Mouse (Mus musculus): ENCODE results near the gene Tmem39a. TPM values are rescaled to one million over a fixed set of nuclear protein-coding genes. Genes with fewer than 3 reads are reported as not detected.

The Tmem39a gene
- polyA plus RNA-seq, 1 experiment = 46.2 TPM

DNA sequence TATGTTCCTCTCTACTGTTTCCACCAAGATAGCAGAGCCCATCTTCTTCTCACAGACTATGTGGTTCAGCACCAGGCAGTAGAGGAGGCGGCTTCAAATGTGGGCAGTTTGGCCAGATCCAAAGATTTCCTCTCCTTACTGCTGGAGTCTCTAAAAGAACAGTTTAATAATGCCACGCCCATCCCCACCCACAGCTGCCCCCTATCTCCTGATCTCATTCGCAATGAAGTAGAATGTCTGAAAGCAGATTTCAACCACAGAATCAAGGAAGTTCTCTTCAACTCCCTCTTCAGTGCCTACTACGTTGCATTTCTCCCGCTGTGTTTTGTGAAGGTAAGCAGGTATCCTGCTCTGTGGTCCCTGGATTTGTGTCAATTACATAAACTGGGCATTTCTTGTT, 26.7 kb downstream of the Tmem39a start:
- Histone ChIP-seq H3K4me1 (ENCODE audit: control insufficient read depth, insufficient read depth, low read length) (no peaks in the 10 kb centered on the region), H3K4me3 (ENCODE audit: insufficient read depth, low read length) (no peak overlapping the region), H3K27ac (ENCODE audit: insufficient read depth, low read length) (no peak overlapping the region)
- TF ChIP-seq POLR2A (IDR thresholded peaks at IDR 0.05; ENCODE audit: extremely low read depth, insufficient read depth, low read length) (no peak), CTCF (IDR thresholded peaks at IDR 0.05; ENCODE audit: extremely low read depth, insufficient read depth, low read length) (no peak)

DNA sequence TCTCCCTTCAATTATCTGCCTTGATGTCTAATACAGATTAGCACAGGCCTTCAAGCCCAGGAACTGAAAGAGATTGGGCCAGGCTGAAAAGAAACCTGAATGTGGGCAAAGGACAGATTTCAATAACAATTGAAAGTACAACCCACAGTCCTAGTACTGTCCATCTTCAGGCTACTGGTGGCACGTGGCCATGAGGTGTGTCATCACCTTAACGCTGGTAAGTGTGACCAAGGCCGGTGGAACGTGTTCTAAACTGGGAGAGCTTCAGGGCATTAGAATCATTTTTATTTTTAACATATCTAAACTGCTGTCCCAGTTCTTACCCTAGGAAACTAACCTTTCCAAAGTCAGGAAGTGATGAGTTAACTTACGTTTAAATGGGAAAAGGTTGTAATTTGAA, 28.7 kb downstream of the Tmem39a start:
- no peak overlapping the region for H3K4me3 ChIP-seq (ENCODE audit: insufficient read depth, low read length)
- no peak for TF ChIP-seq CTCF (IDR thresholded peaks at IDR 0.05; ENCODE audit: extremely low read depth, insufficient read depth, low read length)
- no peak for TF ChIP-seq POLR2A (IDR thresholded peaks at IDR 0.05; ENCODE audit: extremely low read depth, insufficient read depth, low read length)
- H3K27ac ChIP-seq (ENCODE audit: insufficient read depth, low read length) = no peak overlapping the region
- H3K4me1 ChIP-seq (ENCODE audit: control insufficient read depth, insufficient read depth, low read length) = no peaks in the 10 kb centered on the region

DNA sequence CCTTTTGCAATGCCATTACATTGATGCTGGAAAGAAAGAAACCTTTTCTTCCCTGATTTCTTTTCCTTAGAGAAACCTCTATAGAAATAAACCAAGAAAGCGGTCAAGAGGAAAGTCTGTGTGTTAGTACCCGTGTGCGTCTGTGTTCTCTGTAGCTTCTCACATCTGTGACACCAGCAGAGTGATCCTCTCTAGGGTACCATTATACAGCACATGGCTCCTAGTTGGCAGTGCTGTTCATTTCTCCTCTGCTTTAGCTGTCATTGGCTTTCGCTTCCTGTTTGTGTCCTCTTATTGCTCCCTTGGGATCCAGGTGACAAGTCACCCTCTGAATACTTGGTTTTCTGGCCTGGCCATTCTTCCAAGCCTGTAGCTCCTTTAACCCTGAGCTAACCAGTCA, 29.1 kb downstream of the Tmem39a start:
- H3K4me3 ChIP-seq (ENCODE audit: insufficient read depth, low read length) = no peak overlapping the region
- H3K4me1 ChIP-seq (ENCODE audit: control insufficient read depth, insufficient read depth, low read length) = no peaks in the 10 kb centered on the region
- TF ChIP-seq POLR2A (IDR thresholded peaks at IDR 0.05; ENCODE audit: extremely low read depth, insufficient read depth, low read length) (no peak), CTCF (IDR thresholded peaks at IDR 0.05; ENCODE audit: extremely low read depth, insufficient read depth, low read length) (no peak)
- H3K27ac ChIP-seq (ENCODE audit: insufficient read depth, low read length) = no peak overlapping the region

DNA sequence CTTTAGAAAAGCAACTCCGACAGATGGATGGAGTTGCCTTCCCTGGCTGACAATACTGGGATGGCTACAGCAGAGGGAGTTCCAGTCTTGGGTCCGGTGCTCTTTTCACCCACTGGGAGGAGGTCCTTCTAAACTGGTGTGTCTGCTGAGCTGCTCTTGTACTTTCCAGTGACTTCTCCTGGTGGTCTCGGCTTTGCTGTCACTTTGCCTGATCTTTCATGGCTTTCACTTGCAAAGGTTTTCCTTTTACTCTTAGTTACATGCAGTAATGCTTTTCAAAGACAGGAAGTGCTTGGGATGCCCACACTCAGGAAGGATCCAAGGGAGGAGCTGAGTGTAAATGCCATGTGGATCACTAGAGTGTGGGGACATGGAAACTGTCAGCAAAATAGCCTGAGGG, 33.0 kb downstream of the Tmem39a start:
- Histone ChIP-seq H3K4me1 (ENCODE audit: control insufficient read depth, insufficient read depth, low read length) (no peaks in the 10 kb centered on the region), H3K4me3 (ENCODE audit: insufficient read depth, low read length) (no peak overlapping the region), H3K27ac (ENCODE audit: insufficient read depth, low read length) (peak overlapping the region; percentile 28; the same call in 1 of the 2 replicates)
- TF ChIP-seq CTCF (IDR thresholded peaks at IDR 0.05; ENCODE audit: extremely low read depth, insufficient read depth, low read length) = no peak
- TF ChIP-seq POLR2A (IDR thresholded peaks at IDR 0.05; ENCODE audit: extremely low read depth, insufficient read depth, low read length) = no peak

DNA sequence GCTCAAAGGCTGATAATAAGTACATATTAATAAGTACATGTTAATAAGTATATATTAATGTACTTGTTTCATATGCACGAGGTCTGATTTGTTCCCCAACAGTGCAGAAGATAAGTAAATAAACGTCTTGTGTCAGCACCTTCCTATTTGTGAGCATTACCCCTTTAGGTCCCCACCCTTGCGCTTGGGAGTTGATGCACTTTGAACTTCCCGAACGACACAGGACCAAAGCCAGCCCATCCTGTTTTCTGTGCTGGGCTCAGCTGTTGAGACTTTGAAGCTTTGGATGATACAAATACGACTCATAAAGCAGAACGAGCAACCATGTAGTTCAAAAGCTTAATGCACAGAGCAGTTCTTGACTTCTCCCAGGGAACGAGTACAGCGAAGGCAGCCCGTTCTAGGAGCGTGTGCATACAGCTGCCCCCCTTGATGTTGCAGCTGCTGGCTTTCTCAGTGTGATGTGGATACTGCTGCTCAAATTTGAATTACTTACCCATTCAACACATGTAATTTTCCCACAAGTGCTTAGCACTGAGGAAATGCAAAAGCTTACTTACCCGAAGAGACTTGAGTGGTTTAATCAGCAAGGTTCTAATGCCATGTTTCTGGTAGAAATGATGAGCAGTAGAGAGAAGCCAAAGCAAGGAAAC, 33.7 kb downstream of the Tmem39a start:
- TF ChIP-seq CTCF (IDR thresholded peaks at IDR 0.05; ENCODE audit: extremely low read depth, insufficient read depth, low read length) = no peak
- H3K27ac ChIP-seq (ENCODE audit: insufficient read depth, low read length) = peak overlapping the region; percentile 67
- H3K4me3 ChIP-seq (ENCODE audit: insufficient read depth, low read length) = no peak overlapping the region
- H3K4me1 ChIP-seq (ENCODE audit: control insufficient read depth, insufficient read depth, low read length) = no peaks in the 10 kb centered on the region

DNA sequence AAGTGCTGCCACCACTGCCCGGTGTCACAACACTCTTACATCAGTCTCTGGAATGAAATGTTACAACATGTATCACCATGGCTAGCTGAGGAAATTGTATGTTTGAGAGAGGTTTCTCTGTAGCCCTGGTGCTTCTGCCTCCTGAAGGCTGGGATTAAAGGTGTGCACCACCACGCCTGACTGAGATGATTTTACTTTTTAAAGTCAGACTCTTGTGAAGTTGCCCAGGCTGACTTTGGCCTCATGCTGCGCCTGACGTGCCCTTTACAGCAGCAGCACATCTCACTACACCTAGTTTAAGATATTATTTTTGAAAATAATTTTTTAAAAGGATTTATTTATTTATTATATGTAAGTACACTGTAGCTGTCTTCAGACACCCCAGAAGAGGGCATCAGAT, 34.4 kb downstream of the Tmem39a start:
- TF ChIP-seq CTCF (IDR thresholded peaks at IDR 0.05; ENCODE audit: extremely low read depth, insufficient read depth, low read length) (no peak), POLR2A (IDR thresholded peaks at IDR 0.05; ENCODE audit: extremely low read depth, insufficient read depth, low read length) (no peak)
- Histone ChIP-seq H3K27ac (ENCODE audit: insufficient read depth, low read length) (no peak overlapping the region), H3K4me3 (ENCODE audit: insufficient read depth, low read length) (no peak overlapping the region), H3K4me1 (ENCODE audit: control insufficient read depth, insufficient read depth, low read length) (no peaks in the 10 kb centered on the region)

DNA sequence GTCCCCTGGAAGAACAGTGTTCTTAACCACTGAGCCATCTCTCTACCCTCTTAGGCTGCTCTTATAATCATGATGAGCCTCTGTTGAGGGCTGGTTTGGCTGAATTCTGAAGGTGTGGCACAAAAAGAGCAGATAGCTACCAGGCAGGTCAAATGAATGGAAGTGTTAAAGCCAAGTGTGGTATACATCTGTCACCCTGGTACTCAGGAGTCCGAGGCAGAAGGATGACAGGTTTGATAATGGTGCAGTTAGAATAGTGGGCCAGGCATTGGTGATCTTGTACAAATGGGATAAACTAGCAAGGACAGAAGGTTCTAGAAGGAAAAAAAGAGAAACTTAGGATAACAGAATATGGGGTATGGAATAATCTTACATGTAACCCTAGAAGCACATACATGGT, 35.9 kb downstream of the Tmem39a start:
- Histone ChIP-seq H3K27ac (ENCODE audit: insufficient read depth, low read length) (no peak overlapping the region), H3K4me3 (ENCODE audit: insufficient read depth, low read length) (no peak overlapping the region), H3K4me1 (ENCODE audit: control insufficient read depth, insufficient read depth, low read length) (no peaks in the 10 kb centered on the region)
- TF ChIP-seq CTCF (IDR thresholded peaks at IDR 0.05; ENCODE audit: extremely low read depth, insufficient read depth, low read length) = no peak
- TF ChIP-seq POLR2A (IDR thresholded peaks at IDR 0.05; ENCODE audit: extremely low read depth, insufficient read depth, low read length) = no peak

DNA sequence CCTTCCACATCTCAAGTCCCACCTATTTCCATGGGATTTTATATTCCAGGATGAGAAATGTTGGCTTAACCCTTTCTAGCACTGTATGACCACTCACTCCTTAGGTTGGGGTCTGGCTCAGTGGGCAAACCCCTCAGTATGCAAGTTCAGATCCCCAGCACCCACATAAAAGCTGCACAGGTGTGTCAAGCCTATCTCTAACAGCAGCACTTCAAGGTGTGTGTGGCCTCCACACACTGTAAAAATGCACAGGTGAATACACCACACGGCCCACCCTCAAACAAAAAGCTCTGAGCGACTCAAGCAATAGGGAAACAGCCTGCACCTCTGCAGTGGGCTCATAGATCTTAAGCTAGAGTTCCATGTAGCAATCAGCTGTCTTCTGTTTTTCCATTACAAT, 37.6 kb downstream of the Tmem39a start:
- Histone ChIP-seq H3K4me1 (ENCODE audit: control insufficient read depth, insufficient read depth, low read length) (no peaks in the 10 kb centered on the region), H3K4me3 (ENCODE audit: insufficient read depth, low read length) (no peak overlapping the region), H3K27ac (ENCODE audit: insufficient read depth, low read length) (no peak overlapping the region)
- TF ChIP-seq POLR2A (IDR thresholded peaks at IDR 0.05; ENCODE audit: extremely low read depth, insufficient read depth, low read length) (no peak), CTCF (IDR thresholded peaks at IDR 0.05; ENCODE audit: extremely low read depth, insufficient read depth, low read length) (no peak)

DNA sequence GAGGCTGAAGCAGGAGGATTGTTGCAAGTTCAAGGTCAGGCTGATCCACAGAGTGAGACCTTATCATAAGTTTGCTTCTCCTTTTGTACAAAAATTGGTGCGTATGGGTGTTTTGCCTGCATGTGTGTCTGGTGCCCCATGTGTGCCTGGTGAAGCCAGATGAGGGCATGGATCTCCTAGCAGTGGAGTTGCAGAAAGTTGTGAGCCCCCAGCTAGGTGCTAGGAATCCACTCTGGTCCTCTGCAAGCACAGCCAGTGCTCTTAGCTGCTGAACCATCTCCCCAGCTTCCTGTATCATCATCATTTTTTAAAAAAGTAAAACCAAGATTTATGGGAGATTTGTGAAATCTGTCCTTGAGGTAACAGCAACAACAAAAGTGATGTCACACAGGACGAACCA, 38.2 kb downstream of the Tmem39a start:
- TF ChIP-seq POLR2A (IDR thresholded peaks at IDR 0.05; ENCODE audit: extremely low read depth, insufficient read depth, low read length) (no peak), CTCF (IDR thresholded peaks at IDR 0.05; ENCODE audit: extremely low read depth, insufficient read depth, low read length) (no peak)
- H3K4me3 ChIP-seq (ENCODE audit: insufficient read depth, low read length) = no peak overlapping the region
- no peaks in the 10 kb centered on the region for H3K4me1 ChIP-seq (ENCODE audit: control insufficient read depth, insufficient read depth, low read length)
- no peak overlapping the region for H3K27ac ChIP-seq (ENCODE audit: insufficient read depth, low read length)

DNA sequence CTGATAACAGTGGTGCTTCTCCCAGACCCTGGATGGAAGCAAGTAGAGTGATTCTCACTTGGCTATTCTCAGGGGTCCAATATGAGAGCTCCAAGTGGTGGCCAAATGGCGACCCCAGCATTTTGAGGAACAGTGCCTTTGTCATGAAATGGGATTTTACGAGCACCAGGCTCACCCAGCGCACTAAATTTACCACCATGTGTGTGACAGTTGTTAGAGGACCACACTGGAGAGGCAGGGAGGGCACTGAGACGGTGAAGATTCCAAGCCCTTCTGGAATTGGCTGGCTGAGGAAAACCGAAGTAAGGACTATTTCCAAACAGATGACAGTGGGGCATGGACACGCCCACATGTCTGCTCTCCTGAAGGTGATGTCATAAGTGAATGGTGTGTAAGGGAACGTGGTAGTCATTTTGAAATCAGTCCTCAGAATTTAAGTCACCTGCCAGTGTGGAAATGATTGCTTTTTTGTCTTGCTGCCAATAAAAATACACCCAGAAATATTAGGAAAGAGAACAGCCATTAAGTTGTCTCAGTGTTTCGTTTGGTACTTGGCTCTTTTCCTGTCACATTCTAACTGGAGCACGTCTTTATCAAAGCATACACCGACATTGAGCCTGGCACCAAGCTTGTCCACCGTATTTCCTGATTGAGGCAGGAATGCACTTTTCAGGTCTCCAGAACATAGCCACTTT, 40.6 kb downstream of the Tmem39a start:
- Histone ChIP-seq H3K4me1 (ENCODE audit: control insufficient read depth, insufficient read depth, low read length) (no peaks in the 10 kb centered on the region), H3K4me3 (ENCODE audit: insufficient read depth, low read length) (no peak overlapping the region), H3K27ac (ENCODE audit: insufficient read depth, low read length) (no peak overlapping the region)
- no peak for TF ChIP-seq CTCF (IDR thresholded peaks at IDR 0.05; ENCODE audit: extremely low read depth, insufficient read depth, low read length)
- TF ChIP-seq POLR2A (IDR thresholded peaks at IDR 0.05; ENCODE audit: extremely low read depth, insufficient read depth, low read length) = no peak
